Mouse (Mus musculus): ENCODE measurements around the gene Gbe1.

Gene Gbe1

GRCm38 (mm10) chr16:70568341-70569265 is 254.9 kb downstream of the Gbe1 start:
- DNase-seq (ENCODE audit: low read depth): peak; percentile 59

GRCm38 (mm10) chr16:70585964-70586363 is 272.2 kb downstream of the Gbe1 start:
- DNase-seq (ENCODE audit: low read depth): no peak

GRCm38 (mm10) chr16:70602326-70602725 is 288.6 kb downstream of the Gbe1 start:
- no peak for DNase-seq (ENCODE audit: low read depth)

- DNase-seq (ENCODE audit: low read depth): no peak
Measured at GRCm38 (mm10) chr16:70608358-70608757, 294.6 kb downstream of the Gbe1 start.

GRCm38 (mm10) chr16:70617691-70618090 is 303.9 kb downstream of the Gbe1 start:
- DNase-seq (ENCODE audit: low read depth): no peak

- no peak for DNase-seq (ENCODE audit: low read depth)
Measured at GRCm38 (mm10) chr16:70618168-70618567, 304.4 kb downstream of the Gbe1 start.

Data from induced T-regulatory cell, adult 2 months (primary cell).